Mouse (Mus musculus) liver, embryonic 14.5 days (tissue): Measurements from ENCODE around the gene Bcar3.

Experiments
- CTCF ChIP-seq: IDR thresholded peaks from 2 replicates; pipeline ENCODE4 v1.5.1; 2016; ENCODE audit warnings: antibody characterized with exemption, low read depth, control low read depth
- EP300 ChIP-seq: IDR thresholded peaks from 2 replicates; pipeline ENCODE4 v1.6.1; 2016; ENCODE audit warnings: antibody characterized with exemption, low read depth

DNA sequence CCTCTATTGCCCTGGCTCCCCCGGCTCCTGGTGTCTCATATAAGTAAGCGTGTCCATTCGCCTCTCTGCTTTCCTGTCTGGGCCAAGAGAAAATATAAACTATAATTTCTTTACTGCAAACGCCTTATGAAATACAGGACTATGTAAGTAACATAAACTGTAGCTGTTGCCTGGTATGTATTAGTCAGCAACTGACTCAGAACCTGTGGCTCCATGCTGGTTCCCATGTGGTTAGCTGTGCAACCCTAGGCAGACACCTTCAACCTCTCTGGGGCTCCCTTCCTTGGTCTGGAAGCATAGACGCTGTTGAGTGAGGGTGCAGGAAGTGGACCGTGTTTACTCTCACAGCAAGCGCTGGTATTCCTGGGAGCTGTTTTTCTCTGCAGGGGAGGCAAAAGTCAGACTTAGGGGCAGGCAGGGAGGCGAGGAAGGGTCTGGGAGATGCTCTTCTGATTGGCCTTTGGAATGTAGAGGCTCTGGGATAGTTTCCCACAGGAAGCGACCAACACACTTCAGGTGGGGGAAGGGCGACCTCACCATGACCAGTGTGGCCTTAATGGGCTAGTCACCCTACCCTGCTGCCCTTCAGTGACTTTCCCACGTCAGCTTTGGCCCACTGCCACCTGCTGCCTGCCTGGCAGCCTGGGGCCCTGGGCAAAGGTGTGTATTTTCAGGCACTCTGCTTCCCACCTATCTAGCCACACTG, 215.8 kb downstream of the Bcar3 start:
- TF ChIP-seq EP300 (no peak), CTCF (no peak)
